Mouse (Mus musculus) heart, adult 2 months (tissue): ENCODE measurements around the gene Atp2b2. TPM values are rescaled to one million over a fixed set of nuclear protein-coding genes. Genes with fewer than 3 reads are reported as not detected.

Experiments
- DNase-seq, 2 experiments: peaks; one replicate each; pipeline ENCODE4 v3.0.0; 2021
- H3K27ac ChIP-seq: fragments of 200-600 bp; 2 replicates; pipeline ENCODE4 v1.8.1; 2022
- H3K27me3 ChIP-seq: fragments of 200-500 bp; 2 replicates; pipeline ENCODE4 v1.6.1; 2012; ENCODE audit warnings: mild to moderate bottlenecking, low read length, inconsistent platforms, mixed read lengths; ENCODE audit not compliant: control insufficient read depth, insufficient read depth
- H3K36me3 ChIP-seq: fragments of 200-500 bp; 2 replicates; pipeline ENCODE4 v1.6.1; 2012; ENCODE audit warnings: low read length, inconsistent platforms; ENCODE audit not compliant: control insufficient read depth, insufficient read depth
- H3K4me1 ChIP-seq: fragments of 200-500 bp; 2 replicates; pipeline ENCODE4 v1.6.1; 2011; ENCODE audit warnings: low read length; ENCODE audit not compliant: control insufficient read depth, insufficient read depth
- H3K4me3 ChIP-seq: fragments of 200-600 bp; 2 replicates; pipeline ENCODE4 v1.8.1; 2022
- H3K79me2 ChIP-seq: fragments of 200-500 bp; replicated peaks from 2 replicates; pipeline ENCODE4 v1.6.1; 2012; ENCODE audit warnings: mild to moderate bottlenecking, inconsistent platforms, low read length, moderate library complexity, mixed read lengths; ENCODE audit not compliant: control insufficient read depth, insufficient read depth
- H3K9ac ChIP-seq: fragments of 200-500 bp; 2 replicates; pipeline ENCODE4 v1.6.1; 2012; ENCODE audit warnings: low read depth, mild to moderate bottlenecking, control low read depth, inconsistent platforms, low read length, mixed read lengths
- CTCF ChIP-seq: fragments of 200-600 bp; IDR thresholded peaks from 2 replicates; pipeline ENCODE4 v1.8.1; 2022; ENCODE audit warnings: antibody characterized with exemption, mild to moderate bottlenecking, moderate library complexity
- EP300 ChIP-seq: fragments of 200-500 bp; IDR thresholded peaks from 2 replicates; pipeline ENCODE4 v1.6.1; 2011; ENCODE audit warnings: low read depth, low read length, control low read depth; ENCODE audit not compliant: insufficient read depth
- POLR2A ChIP-seq: fragments of 200-500 bp; IDR thresholded peaks from 2 replicates; pipeline ENCODE4 v1.6.1; 2011; ENCODE audit warnings: mild to moderate bottlenecking, low read depth, low read length, control low read depth; ENCODE audit not compliant: insufficient read depth
- WGBS: fragments of 180-500 bp; shearing (Covaris S2); methylation state at CpG from one replicate; pipeline ENCODE4 v1.1.7; 2018; 5-methylcytosine and 5-hydroxymethylcytosine counted together
- intact Hi-C: fragments of 180-260 bp; cut with DNase I; formaldehyde crosslinking; loops from one replicate; pipeline ENCODE4 v1.15.1; 2025
- polyA plus RNA-seq: library from polyadenylated mRNA; depleted of rRNA; stranded (reverse); fragments of >200 nt; gene quantifications from 2 replicates; pipeline ENCODE4 v1.2.3, GENCODE M21; 2012
- total RNA-seq, 2 experiments: library from RNA; stranded (reverse); gene quantifications; 2 replicates each; pipeline ENCODE4 v1.2.3; 2021

Atp2b2 gene
- total and polyA plus RNA-seq, 3 experiments, result 0.64 to 1.1 (median 0.84) TPM

DNA sequence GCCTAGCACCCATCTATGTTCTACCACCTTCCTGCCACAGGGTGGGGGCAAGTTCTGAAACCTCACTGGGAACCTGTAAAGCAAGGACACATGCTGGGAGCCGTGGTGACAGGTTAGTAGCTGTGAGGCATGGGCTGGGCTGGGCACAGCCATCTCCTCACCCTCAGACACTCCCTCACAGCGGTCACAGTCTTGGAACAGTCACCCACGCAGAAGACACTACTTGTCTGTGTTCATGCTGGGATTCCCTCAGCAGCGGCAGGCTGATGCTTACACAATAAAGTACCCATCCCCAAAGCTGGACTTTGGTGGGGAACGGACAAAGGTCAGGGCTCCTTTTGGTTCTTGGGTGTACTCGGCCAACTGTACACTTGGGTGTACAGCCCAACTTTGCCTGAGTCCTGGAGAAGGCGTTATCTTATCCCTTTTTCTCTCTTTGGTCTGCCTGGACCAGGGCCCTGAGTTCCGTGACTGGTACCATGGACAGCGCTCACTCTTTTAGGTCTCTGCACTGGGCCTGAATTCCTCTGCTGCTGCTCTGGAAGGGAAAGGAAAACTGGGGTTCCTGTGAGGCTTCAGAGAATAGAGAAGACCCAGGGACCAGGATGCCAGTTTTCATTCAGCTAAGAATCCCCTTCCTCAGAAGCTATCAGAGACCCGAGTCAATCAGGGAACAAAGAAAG lies 160.7 kb downstream of the Atp2b2 start:
- H3K4me1 ChIP-seq, result no peaks in the 10 kb centered on the region
- H3K4me3 ChIP-seq, result no peak overlapping the region
- no peak overlapping the region for H3K27ac ChIP-seq
- WGBS, result 42% methylated on average over 10 of the region's 10 CpGs
- no peaks in the 10 kb centered on the region for H3K36me3 ChIP-seq
- intact Hi-C loops, result no loop called here
- TF ChIP-seq EP300 (no peak), POLR2A (no peak), CTCF (no peak)
- H3K9ac ChIP-seq, result no peak overlapping the region
- no peaks in the 10 kb centered on the region for H3K79me2 ChIP-seq
- no peaks in the 10 kb centered on the region for H3K27me3 ChIP-seq
- DNase-seq, result no peak

DNA sequence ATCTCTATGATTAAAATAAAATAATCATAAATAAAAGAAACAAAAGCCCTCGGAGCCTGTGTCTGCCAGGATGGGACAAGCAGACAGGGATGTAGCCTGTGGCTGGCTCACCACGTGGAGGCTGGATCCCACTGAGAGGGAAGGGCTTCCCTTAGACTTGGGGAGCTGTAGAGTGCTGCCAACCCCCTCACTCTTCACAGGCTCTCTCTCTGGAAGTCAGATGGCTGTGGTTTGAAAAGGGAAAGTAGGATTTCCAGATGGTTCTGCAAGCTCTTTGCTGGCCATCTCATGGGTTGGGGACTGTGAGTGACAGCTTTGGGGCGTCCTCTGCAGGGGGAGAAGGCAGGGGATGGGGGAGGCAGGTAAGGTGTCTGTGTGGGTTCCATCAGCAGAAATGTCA lies 163.0 kb downstream of the Atp2b2 start:
- Histone ChIP-seq H3K9ac (no peak overlapping the region), H3K4me3 (no peak overlapping the region), H3K36me3 (no peaks in the 10 kb centered on the region), H3K79me2 (no peaks in the 10 kb centered on the region), H3K27me3 (no peaks in the 10 kb centered on the region), H3K27ac (no peak overlapping the region), H3K4me1 (no peaks in the 10 kb centered on the region)
- no peak for DNase-seq
- 45% methylated on average over 3 of the region's 3 CpGs for WGBS
- TF ChIP-seq POLR2A, result no peak
- TF ChIP-seq EP300, result no peak
- no peak for TF ChIP-seq CTCF
- intact Hi-C loops, result no loop called here

DNA sequence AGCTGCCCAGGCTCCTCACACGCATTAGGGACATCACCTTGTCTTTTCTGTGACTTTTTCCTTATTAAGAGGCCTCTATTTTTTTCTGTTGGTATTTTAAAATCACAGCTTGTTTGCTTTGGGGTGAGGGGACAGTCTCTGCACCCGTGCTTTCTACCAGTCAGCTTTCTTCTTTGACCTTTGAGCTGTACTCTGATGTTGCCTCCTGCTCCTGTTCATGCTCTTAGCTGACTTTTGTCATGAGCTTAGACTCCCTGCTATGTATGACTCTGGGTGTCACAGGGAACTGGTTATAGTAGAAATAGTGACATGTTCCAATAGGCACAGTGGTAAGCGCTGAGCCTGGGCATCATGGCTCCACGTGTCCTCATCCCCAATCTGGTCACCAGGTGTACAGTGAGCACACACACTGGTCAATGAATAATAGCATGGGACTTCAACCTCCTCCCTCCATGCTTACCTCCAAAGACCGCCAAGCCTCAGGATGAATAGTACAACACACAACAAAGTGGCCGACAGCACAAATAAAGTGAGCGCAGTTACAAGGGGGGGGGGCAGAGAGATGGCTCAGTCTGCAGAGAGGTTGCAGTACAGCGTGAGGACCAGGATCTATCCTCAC lies 163.8 kb downstream of the Atp2b2 start:
- TF ChIP-seq EP300 (no peak), CTCF (no peak), POLR2A (no peak)
- Histone ChIP-seq H3K79me2 (no peaks in the 10 kb centered on the region), H3K27ac (no peak overlapping the region), H3K4me3 (no peak overlapping the region), H3K9ac (no peak overlapping the region), H3K4me1 (no peaks in the 10 kb centered on the region), H3K36me3 (no peaks in the 10 kb centered on the region), H3K27me3 (no peaks in the 10 kb centered on the region)
- intact Hi-C loops, result no loop called here
- WGBS, result 69% methylated on average over 8 of the region's 8 CpGs
- no peak for DNase-seq

DNA sequence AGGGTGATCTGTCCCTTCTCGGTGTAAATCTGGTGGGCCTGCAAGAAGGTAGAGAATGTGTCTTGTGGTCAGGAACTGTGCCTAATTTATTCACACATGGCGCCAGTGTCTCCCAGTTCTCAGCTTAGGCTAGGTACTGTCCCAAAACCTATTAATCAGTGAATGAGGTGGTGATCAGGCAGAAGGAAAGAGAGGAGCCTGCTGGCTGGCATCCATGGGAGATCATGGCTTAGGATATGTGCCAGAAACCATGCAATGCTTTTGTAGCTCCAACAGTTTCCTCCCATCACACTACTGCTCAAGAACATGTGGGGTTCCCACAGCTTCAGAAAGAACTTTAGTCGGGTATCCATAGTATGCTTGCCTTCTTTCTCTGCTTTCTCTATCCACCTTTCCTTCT lies 165.8 kb downstream of the Atp2b2 start:
- Histone ChIP-seq H3K36me3 (no peaks in the 10 kb centered on the region), H3K4me3 (no peak overlapping the region), H3K9ac (no peak overlapping the region), H3K4me1 (no peaks in the 10 kb centered on the region), H3K79me2 (no peaks in the 10 kb centered on the region), H3K27ac (no peak overlapping the region), H3K27me3 (no peaks in the 10 kb centered on the region)
- intact Hi-C loops, result no loop called here
- DNase-seq, result no peak
- WGBS, result 66% methylated on average over 3 of the region's 3 CpGs
- no peak for TF ChIP-seq EP300
- no peak for TF ChIP-seq POLR2A
- no peak for TF ChIP-seq CTCF

DNA sequence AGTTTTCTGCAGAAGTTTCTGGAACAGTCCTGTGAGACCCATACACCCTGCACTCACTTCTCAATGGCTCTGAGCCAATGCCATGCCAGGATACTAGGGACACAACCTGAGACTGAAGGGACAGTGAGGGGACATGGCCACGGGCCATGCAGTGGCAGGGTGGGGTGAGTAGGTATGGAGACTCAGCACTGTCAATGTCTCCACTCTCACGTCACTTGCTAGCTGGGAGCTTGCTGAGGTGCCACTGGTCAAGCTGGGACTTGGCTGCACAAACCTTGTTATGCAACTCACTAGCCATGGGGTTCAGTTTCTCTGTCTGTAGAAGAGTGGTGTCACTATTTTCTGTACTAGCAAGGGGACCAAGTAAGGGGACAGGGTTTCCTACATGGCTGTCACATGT lies 167.2 kb downstream of the Atp2b2 start:
- Histone ChIP-seq H3K9ac (no peak overlapping the region), H3K79me2 (no peaks in the 10 kb centered on the region), H3K4me3 (no peak overlapping the region), H3K27me3 (no peaks in the 10 kb centered on the region), H3K36me3 (no peaks in the 10 kb centered on the region), H3K27ac (no peak overlapping the region), H3K4me1 (no peaks in the 10 kb centered on the region)
- intact Hi-C loops, result no loop called here
- no peak for TF ChIP-seq POLR2A
- no peak for TF ChIP-seq EP300
- TF ChIP-seq CTCF, result no peak
- DNase-seq, result no peak
- 58% methylated on average over 2 of the region's 2 CpGs for WGBS

DNA sequence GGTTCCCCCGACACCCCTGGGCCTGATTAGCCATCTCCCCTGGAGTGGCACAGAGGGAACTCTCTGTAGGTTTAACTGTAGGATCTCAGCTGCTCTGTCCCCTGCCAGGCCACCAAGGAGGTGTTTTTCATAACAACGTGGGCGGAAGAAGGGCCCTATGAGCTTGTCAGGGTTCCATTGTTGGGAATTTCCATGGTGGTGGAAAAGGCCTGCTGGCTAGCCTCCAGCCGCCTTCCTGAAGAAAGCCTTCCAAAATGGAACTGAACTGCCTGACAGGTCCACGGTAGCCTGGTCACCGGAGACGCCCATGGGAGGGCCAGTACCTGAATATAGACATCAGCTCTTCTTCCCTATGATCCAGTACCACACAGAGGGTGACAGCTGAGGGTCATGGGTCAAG lies 169.8 kb downstream of the Atp2b2 start:
- TF ChIP-seq POLR2A, result no peak
- TF ChIP-seq EP300, result no peak
- TF ChIP-seq CTCF, result no peak
- H3K9ac ChIP-seq, result no peak overlapping the region
- H3K4me3 ChIP-seq, result no peak overlapping the region
- H3K36me3 ChIP-seq, result no peaks in the 10 kb centered on the region
- no peaks in the 10 kb centered on the region for H3K4me1 ChIP-seq
- no peaks in the 10 kb centered on the region for H3K79me2 ChIP-seq
- no peak for DNase-seq
- intact Hi-C loops, result no loop called here
- WGBS, result 52% methylated on average over 7 of the region's 7 CpGs
- no peaks in the 10 kb centered on the region for H3K27me3 ChIP-seq
- no peak overlapping the region for H3K27ac ChIP-seq
